Mouse (Mus musculus): ENCODE data around the gene Rnft2. TPM values are rescaled to one million over a fixed set of nuclear protein-coding genes. Genes with fewer than 3 reads are reported as not detected.

Gene Rnft2
- polyA plus RNA-seq, 1 experiment from 2014 or later, result 2.1 TPM

DNA sequence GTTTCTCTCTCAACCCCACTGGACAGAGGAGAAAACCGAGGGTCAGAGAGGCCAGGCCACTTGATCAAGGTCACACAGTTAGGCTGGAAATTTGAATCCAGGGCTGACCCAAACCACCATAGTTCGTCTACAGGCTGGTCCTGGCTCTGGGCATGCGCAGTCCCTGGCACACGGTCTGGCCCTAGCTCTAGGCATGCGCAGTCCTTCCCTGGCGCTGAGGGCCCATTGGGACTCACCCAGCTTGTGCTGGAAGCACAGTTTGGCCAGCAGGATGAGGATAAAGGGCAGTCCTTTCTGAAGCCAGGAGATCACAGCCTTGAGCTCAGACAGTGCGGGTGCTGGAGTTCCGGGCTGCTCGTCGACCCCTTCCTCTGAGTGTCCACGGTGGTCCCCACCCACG is 8.0 kb downstream of the Rnft2 start:
- Histone ChIP-seq H3K9me3 (ENCODE audit: control insufficient read depth, low read length) (no peaks in the 10 kb centered on the region), H3K27ac (ENCODE audit: low read length) (no peak overlapping the region), H3K4me2 (ENCODE audit: low read depth, low read length) (no peak overlapping the region), H3K27me3 (ENCODE audit: control insufficient read depth, insufficient read depth, low read depth, low read length) (no peaks in the 10 kb centered on the region), H3K36me3 (ENCODE audit: control insufficient read depth, insufficient read depth, low read length) (no peaks in the 10 kb centered on the region), H3K4me3 (ENCODE audit: low read length) (no peak overlapping the region), H3K9ac (ENCODE audit: low read length) (no peak overlapping the region), H3K4me1 (replicated peaks; ENCODE audit: control insufficient read depth, insufficient read depth, low read length) (no peaks in the 10 kb centered on the region)
- 89% methylated on average over 10 of the region's 12 CpGs for WGBS
- ATAC-seq (ENCODE audit: low read depth), result no peak

DNA sequence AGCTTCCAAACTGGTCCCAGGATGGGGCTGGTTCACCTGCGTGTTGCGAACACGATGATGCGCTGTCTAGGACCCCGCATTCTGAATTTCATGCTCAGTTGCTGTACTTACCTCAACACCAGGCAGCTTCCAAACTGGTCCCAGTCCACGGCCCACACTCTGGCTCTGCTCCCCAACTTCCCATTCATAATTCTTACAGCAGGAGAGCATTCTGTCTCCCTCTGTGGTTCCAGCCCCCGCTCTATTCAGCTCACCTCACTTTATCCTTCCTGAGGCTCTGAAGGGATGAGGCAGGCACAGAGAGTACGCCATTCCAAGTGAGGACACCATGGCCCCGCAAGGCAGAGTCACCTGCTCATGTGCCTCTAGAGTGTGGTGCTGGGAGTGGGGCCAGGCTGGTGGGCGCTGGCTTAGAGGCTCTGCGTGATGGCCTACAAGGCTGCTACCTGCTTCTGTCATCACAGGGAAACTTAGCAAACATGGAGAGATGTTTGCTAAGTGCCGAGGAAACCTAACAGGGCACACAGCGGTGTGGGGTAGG is 14.8 kb downstream of the Rnft2 start:
- 88% methylated on average over 13 of the region's 13 CpGs for WGBS
- H3K9me3 ChIP-seq (ENCODE audit: control insufficient read depth, low read length), result no peaks in the 10 kb centered on the region
- H3K4me3 ChIP-seq (ENCODE audit: low read length), result no peak overlapping the region

DNA sequence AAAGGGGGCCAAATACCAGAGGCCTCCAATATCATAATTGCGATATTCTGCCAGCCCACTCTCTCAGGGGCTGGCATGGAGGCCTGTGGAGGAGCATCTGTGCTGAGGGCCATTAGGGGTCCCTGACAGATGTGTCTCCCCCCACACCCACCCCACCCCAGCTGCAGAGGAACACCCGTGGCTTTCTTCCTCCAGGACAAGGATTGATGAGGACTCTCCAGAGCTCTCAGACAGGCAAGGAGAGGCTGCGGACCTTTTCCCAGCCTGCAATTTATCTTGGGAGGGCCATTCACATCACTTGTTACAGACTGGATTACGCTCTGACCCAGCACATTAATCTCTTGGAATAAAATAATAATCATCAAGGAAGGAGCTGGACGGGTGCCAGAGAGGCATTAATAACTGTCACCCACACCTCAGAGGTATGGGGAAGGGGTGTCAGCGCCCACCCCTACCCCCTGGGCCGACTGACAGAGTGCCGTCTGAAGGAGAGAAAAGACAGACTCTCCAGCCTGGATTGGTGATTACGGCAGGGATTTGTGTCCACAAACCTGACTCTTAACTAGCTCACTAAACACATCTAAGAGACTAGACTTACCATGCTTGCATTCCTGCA is 21.7 kb downstream of the Rnft2 start:
- WGBS, result 33% methylated on average over 9 of the region's 9 CpGs
- H3K4me1 ChIP-seq (replicated peaks; ENCODE audit: control insufficient read depth, insufficient read depth, low read length), result no peaks in the 10 kb centered on the region
- no peak overlapping the region for H3K4me2 ChIP-seq (ENCODE audit: low read depth, low read length)
- no peak overlapping the region for H3K27ac ChIP-seq (ENCODE audit: low read length)
- no peaks in the 10 kb centered on the region for H3K27me3 ChIP-seq (ENCODE audit: control insufficient read depth, insufficient read depth, low read depth, low read length)
- no peak overlapping the region for H3K4me3 ChIP-seq (ENCODE audit: low read length)
- H3K9me3 ChIP-seq (ENCODE audit: control insufficient read depth, low read length), result no peaks in the 10 kb centered on the region
- ATAC-seq (ENCODE audit: low read depth), result no peak
- H3K9ac ChIP-seq (ENCODE audit: low read length), result no peak overlapping the region
- H3K36me3 ChIP-seq (ENCODE audit: control insufficient read depth, insufficient read depth, low read length), result no peaks in the 10 kb centered on the region

More for the DNA sequence above, 14.8 kb downstream of the Rnft2 start:
- no peak overlapping the region for H3K9ac ChIP-seq (ENCODE audit: low read length)
- no peak overlapping the region for H3K4me2 ChIP-seq (ENCODE audit: low read depth, low read length)
- H3K27me3 ChIP-seq (ENCODE audit: control insufficient read depth, insufficient read depth, low read depth, low read length), result no peaks in the 10 kb centered on the region
- no peaks in the 10 kb centered on the region for H3K4me1 ChIP-seq (replicated peaks; ENCODE audit: control insufficient read depth, insufficient read depth, low read length)
- no peak overlapping the region for H3K27ac ChIP-seq (ENCODE audit: low read length)
- no peaks in the 10 kb centered on the region for H3K36me3 ChIP-seq (ENCODE audit: control insufficient read depth, insufficient read depth, low read length)
- ATAC-seq (ENCODE audit: low read depth), result no peak

DNA sequence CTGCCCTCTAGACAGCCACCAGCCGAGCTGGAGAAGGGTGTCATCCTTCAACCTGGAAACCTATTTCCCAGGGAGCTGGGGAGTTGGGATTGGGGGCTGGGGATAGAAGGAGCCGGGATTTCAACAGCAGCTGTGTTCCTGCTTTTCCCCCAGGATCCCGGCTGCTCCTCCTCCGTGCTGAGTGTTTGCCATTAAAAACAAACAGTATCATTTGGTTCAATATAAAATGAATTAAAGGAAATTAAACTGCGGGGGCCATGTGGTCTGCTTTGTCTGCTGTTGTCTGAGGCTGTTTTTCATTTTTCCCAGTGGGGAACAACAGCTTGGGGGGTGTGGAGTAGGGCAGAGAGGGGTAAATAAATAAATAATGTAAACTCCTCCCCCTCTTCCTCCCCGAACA is 27.5 kb downstream of the Rnft2 start:
- H3K36me3 ChIP-seq (ENCODE audit: control insufficient read depth, insufficient read depth, low read length), result no peaks in the 10 kb centered on the region
- H3K4me1 ChIP-seq (replicated peaks; ENCODE audit: control insufficient read depth, insufficient read depth, low read length), result peaks cover 3% of the 10 kb centered on the region
- H3K9ac ChIP-seq (ENCODE audit: low read length), result no peak overlapping the region
- H3K27ac ChIP-seq (ENCODE audit: low read length), result no peak overlapping the region
- H3K4me3 ChIP-seq (ENCODE audit: low read length), result no peak overlapping the region
- WGBS, result 47% methylated on average over 6 of the region's 6 CpGs
- no peak for ATAC-seq (ENCODE audit: low read depth)
- no peak overlapping the region for H3K4me2 ChIP-seq (ENCODE audit: low read depth, low read length)
- no peaks in the 10 kb centered on the region for H3K27me3 ChIP-seq (ENCODE audit: control insufficient read depth, insufficient read depth, low read depth, low read length)
- H3K9me3 ChIP-seq (ENCODE audit: control insufficient read depth, low read length), result no peaks in the 10 kb centered on the region

DNA sequence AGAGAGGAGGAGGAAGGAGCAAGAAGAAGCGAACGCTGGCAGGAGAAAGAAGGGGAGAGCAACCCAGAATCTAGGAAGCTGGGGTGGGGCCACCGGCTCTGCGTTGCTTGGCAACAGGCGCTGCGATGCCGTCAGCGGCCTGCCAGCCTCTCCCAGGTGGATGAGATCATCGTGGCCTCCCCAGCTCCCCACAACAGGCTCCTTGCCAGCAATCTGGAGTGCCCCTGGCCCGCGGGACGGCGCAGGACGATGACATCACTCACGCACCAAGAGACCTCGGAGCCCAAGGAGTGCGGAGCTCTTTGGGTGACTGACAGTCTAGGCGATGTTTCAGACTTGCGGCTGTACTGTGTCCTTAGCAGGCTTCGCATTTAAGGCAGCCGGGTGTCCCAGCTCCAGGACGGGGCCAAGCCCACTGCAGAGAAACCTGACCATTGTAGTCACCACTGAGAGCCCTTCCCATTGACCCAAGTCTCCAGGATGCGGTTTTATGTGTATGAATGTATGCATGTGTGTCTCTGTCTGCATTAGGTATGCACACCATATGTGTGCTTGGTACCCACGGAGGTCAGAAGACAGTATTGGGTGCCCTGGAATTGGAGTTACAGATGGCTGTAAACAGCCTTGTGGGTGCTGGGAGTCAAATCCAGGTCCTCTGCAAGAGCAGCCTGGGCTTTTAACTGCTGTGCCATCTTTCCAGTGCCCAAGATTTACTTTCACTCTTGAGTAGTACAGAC is 30.3 kb downstream of the Rnft2 start:
- peaks cover 3% of the 10 kb centered on the region for H3K4me1 ChIP-seq (replicated peaks; ENCODE audit: control insufficient read depth, insufficient read depth, low read length)
- peak; percentile 90 for ATAC-seq (ENCODE audit: low read depth)
- 4% methylated on average over 24 of the region's 24 CpGs for WGBS
- H3K4me3 ChIP-seq (ENCODE audit: low read length), result peak overlapping the region; percentile 44
- H3K4me2 ChIP-seq (ENCODE audit: low read depth, low read length), result peak overlapping the region; percentile 74
- H3K27ac ChIP-seq (ENCODE audit: low read length), result no peak overlapping the region
- H3K36me3 ChIP-seq (ENCODE audit: control insufficient read depth, insufficient read depth, low read length), result no peaks in the 10 kb centered on the region
- no peaks in the 10 kb centered on the region for H3K27me3 ChIP-seq (ENCODE audit: control insufficient read depth, insufficient read depth, low read depth, low read length)
- no peaks in the 10 kb centered on the region for H3K9me3 ChIP-seq (ENCODE audit: control insufficient read depth, low read length)
- peak overlapping the region; percentile 46 for H3K9ac ChIP-seq (ENCODE audit: low read length)

DNA sequence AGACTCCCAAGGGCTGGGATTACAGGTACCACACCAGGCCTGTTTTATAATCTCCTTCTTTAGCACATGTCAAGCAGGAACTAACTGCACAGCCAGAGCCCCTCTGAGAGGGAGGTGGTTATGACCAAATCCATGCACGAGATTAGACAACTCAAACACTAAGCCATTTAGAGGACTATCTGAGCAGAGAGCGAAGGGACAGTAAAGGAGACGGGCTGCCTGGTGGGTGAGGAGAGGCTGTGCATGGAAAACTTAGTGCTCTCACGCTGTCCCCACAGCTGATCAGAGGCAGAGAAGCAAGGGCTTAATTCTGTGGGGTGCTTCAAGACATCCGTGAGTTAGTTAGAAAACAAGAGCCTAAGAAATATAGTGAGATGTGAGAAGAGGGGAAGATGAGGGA is 30.9 kb downstream of the Rnft2 start:
- Histone ChIP-seq H3K9ac (ENCODE audit: low read length) (no peak overlapping the region; the same call in 1 of the 2 replicates), H3K4me1 (replicated peaks; ENCODE audit: control insufficient read depth, insufficient read depth, low read length) (peaks cover 3% of the 10 kb centered on the region), H3K4me2 (ENCODE audit: low read depth, low read length) (peak overlapping the region; percentile 74), H3K27ac (ENCODE audit: low read length) (no peak overlapping the region), H3K27me3 (ENCODE audit: control insufficient read depth, insufficient read depth, low read depth, low read length) (no peaks in the 10 kb centered on the region), H3K9me3 (ENCODE audit: control insufficient read depth, low read length) (no peaks in the 10 kb centered on the region), H3K4me3 (ENCODE audit: low read length) (peak overlapping the region; percentile 44), H3K36me3 (ENCODE audit: control insufficient read depth, insufficient read depth, low read length) (no peaks in the 10 kb centered on the region)
- ATAC-seq (ENCODE audit: low read depth), result peak; percentile 35; the same call in 1 of the 2 replicates
- WGBS, result 23% methylated on average over 5 of the region's 5 CpGs

DNA sequence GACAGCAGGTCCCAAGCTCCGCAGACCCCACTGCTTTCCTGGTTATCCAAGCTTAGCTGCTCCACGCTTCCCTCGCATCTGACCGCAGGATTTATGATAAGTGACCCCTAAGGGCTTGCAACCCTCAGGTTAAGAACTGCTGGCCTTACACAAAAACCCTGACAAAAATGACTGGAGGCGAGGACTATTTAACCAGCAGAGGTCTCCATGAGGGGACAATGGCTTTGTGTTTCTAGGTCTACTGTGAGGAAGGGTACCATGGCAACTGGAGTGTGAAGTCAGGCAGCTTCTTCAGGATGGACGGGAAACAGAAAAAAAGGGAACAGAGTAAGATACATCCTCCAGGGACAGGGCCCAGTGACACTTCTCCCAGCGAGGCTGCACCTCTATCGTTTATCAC is 39.1 kb downstream of the Rnft2 start:
- H3K4me2 ChIP-seq (ENCODE audit: low read depth, low read length), result no peak overlapping the region
- ATAC-seq (ENCODE audit: low read depth), result no peak
- no peaks in the 10 kb centered on the region for H3K9me3 ChIP-seq (ENCODE audit: control insufficient read depth, low read length)
- H3K4me3 ChIP-seq (ENCODE audit: low read length), result no peak overlapping the region
- H3K27me3 ChIP-seq (ENCODE audit: control insufficient read depth, insufficient read depth, low read depth, low read length), result no peaks in the 10 kb centered on the region
- WGBS, result 77% methylated on average over 8 of the region's 8 CpGs
- no peak overlapping the region for H3K9ac ChIP-seq (ENCODE audit: low read length)
- no peak overlapping the region for H3K27ac ChIP-seq (ENCODE audit: low read length)
- no peaks in the 10 kb centered on the region for H3K36me3 ChIP-seq (ENCODE audit: control insufficient read depth, insufficient read depth, low read length)
- H3K4me1 ChIP-seq (replicated peaks; ENCODE audit: control insufficient read depth, insufficient read depth, low read length), result no peaks in the 10 kb centered on the region

DNA sequence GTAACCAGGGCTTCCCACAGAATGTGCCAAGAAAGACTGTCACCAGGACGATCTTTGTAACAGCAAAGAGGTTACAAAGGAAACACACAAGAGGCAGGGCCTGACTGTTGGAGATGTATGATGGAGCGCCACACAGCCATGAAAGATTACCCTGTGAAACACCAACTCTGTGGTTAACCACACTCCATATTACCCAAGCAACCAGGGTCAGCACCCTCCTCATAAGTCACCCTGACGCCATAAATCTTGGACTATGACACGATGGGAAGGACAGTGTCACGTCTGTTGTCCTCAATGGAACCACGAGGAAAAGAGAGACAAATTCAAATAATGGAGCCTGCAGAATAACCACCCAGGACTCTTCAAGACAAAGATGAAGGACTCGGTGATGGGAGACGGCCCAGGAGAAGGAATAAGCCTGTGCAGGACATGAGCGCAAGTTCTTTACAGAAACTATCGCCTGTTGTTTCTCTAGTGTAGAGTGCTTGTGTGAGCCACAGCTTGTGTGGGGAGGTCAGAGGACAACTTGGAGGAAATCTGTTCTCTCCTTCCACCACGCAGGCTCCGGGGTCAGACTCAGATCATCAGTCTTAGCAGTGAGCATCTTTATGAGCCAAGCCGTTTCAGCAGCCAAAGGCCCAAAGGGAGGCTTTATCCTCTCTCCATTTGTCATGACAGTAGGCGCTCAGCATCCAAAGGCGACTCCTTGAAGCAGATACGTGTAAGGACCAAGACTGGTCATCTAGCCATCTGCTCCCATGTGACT is 40.1 kb downstream of the Rnft2 start:
- no peaks in the 10 kb centered on the region for H3K36me3 ChIP-seq (ENCODE audit: control insufficient read depth, insufficient read depth, low read length)
- H3K27ac ChIP-seq (ENCODE audit: low read length), result no peak overlapping the region
- H3K4me2 ChIP-seq (ENCODE audit: low read depth, low read length), result no peak overlapping the region
- WGBS, result 51% methylated on average over 16 of the region's 16 CpGs
- no peak overlapping the region for H3K4me3 ChIP-seq (ENCODE audit: low read length)
- H3K9me3 ChIP-seq (ENCODE audit: control insufficient read depth, low read length), result no peaks in the 10 kb centered on the region
- H3K4me1 ChIP-seq (replicated peaks; ENCODE audit: control insufficient read depth, insufficient read depth, low read length), result no peaks in the 10 kb centered on the region
- no peak for ATAC-seq (ENCODE audit: low read depth)
- no peak overlapping the region for H3K9ac ChIP-seq (ENCODE audit: low read length)
- no peaks in the 10 kb centered on the region for H3K27me3 ChIP-seq (ENCODE audit: control insufficient read depth, insufficient read depth, low read depth, low read length)

DNA sequence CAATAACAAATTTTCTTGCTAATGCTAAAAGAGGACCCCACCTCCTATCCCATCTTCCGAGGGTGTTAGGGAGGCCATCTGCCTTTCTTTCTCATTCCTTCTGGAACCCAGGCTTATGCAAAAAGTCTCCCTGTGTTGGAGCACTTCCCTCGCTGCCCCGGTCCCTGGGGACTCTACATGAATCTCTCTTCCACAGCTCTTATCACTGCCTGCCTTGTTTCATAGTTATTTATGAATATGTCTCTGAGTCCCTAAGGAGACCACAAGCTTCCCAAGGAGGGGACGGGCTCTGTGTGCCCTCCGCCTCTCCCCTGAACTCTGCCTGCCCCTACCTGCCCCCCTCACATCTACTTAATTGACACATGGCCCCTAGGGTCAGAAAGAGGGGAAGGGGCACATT is 45.2 kb downstream of the Rnft2 start:
- WGBS, result 57% methylated on average over 5 of the region's 5 CpGs
- Histone ChIP-seq H3K4me1 (replicated peaks; ENCODE audit: control insufficient read depth, insufficient read depth, low read length) (no peaks in the 10 kb centered on the region), H3K9me3 (ENCODE audit: control insufficient read depth, low read length) (no peaks in the 10 kb centered on the region), H3K36me3 (ENCODE audit: control insufficient read depth, insufficient read depth, low read length) (no peaks in the 10 kb centered on the region), H3K27ac (ENCODE audit: low read length) (no peak overlapping the region), H3K27me3 (ENCODE audit: control insufficient read depth, insufficient read depth, low read depth, low read length) (no peaks in the 10 kb centered on the region), H3K9ac (ENCODE audit: low read length) (no peak overlapping the region), H3K4me2 (ENCODE audit: low read depth, low read length) (no peak overlapping the region), H3K4me3 (ENCODE audit: low read length) (no peak overlapping the region)
- ATAC-seq (ENCODE audit: low read depth), result no peak
